Mouse (Mus musculus) stomach, embryonic 15.5 days (tissue): ENCODE results near the gene Trim11. TPM values are rescaled to one million over a fixed set of nuclear protein-coding genes. Genes with fewer than 3 reads are reported as not detected.

Source experiments
- ATAC-seq: fragments of 200-750 bp; cut with Nextera tagmentation; 2 replicates; pipeline ENCODE4 v1.8.0; 2017; ENCODE audit warnings: low read depth, moderate number of reproducible peaks, moderate TSS enrichment; ENCODE audit not compliant: insufficient read depth, low FRiP score
- H3K27ac ChIP-seq: fragments of 300-500 bp; sonication (generic); 2 replicates; pipeline ENCODE4 v1.5.1; 2015; ENCODE audit warnings: mild to moderate bottlenecking, inconsistent platforms
- H3K27me3 ChIP-seq: fragments of 300-500 bp; sonication (generic); replicated peaks from 2 replicates; pipeline ENCODE4 v1.6.1; 2015; ENCODE audit warnings: inconsistent platforms
- H3K36me3 ChIP-seq: fragments of 300-500 bp; sonication (generic); 2 replicates; pipeline ENCODE4 v1.6.1; 2015; ENCODE audit warnings: inconsistent platforms
- H3K4me1 ChIP-seq: fragments of 300-500 bp; sonication (generic); 2 replicates; pipeline ENCODE4 v1.6.1; 2015; ENCODE audit warnings: inconsistent platforms
- H3K4me2 ChIP-seq: fragments of 300-500 bp; sonication (generic); 2 replicates; pipeline ENCODE4 v1.6.1; 2015; ENCODE audit warnings: mild to moderate bottlenecking, inconsistent platforms
- H3K4me3 ChIP-seq: fragments of 300-500 bp; sonication (generic); replicated peaks from 2 replicates; pipeline ENCODE4 v1.5.1; 2015; ENCODE audit warnings: inconsistent platforms
- H3K9ac ChIP-seq: fragments of 300-500 bp; sonication (generic); 2 replicates; pipeline ENCODE4 v1.6.1; 2015; ENCODE audit warnings: inconsistent platforms
- H3K9me3 ChIP-seq: fragments of 300-500 bp; sonication (generic); 2 replicates; pipeline ENCODE4 v1.6.1; 2016; ENCODE audit warnings: inconsistent platforms
- WGBS: fragments of 180-500 bp; shearing (Covaris S2); methylation state at CpG from one replicate; pipeline ENCODE4 v1.1.7; 2015; 5-methylcytosine and 5-hydroxymethylcytosine counted together
- polyA plus RNA-seq: library from polyadenylated mRNA; unstranded; fragments of >200 nt; fragmentation: Nextera tagmentation; extraction: Ambion mirVana; gene quantifications from 2 replicates; pipeline ENCODE4 v1.2.1, GENCODE M21; 2015

Gene Trim11
- 17.9 and 19.1 TPM in 2 replicates for polyA plus RNA-seq

DNA sequence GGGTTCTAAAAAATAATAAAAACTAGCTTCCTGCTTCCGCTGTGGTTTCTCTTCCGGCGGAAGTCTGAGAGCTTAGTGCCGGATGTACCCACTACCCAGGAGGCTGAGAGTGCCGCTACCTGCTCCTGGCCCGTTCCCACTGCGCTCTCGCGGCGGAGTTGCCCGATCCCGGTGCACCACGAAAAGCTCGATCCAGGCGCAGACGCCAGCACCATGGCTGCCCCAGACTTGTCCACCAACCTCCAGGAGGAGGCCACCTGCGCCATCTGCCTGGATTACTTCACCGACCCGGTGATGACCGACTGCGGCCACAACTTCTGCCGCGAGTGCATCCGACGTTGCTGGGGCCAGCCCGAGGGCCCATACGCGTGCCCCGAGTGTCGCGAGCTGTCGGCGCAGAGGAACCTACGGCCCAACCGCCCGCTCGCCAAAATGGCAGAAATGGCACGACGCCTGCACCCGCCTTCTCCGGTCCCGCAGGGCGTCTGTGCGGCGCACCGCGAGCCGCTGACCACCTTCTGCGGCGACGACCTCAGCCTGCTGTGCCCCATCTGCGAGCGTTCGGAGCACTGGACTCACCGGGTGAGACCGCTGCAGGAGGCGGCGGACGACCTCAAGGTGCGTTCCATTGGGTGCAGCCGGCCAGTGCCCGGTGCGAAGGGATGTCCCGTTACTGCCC lies at the start of gene Trim11:
Trim11 (plus strand) TSS at position 67 of the 679 bp plus-strand sequence.
- peak within 1 kb of the TSS; percentile 91 for H3K4me3 ChIP-seq
- under 1% methylated on average over 64 of the region's 64 CpGs for WGBS
- H3K36me3 ChIP-seq = peaks cover 7% of the 10 kb centered on the region
- H3K27me3 ChIP-seq = no peaks in the 10 kb centered on the region
- peaks cover 30% of the 10 kb centered on the region for H3K4me1 ChIP-seq
- peak within 1 kb of the TSS; percentile 92 for H3K4me2 ChIP-seq
- H3K9ac ChIP-seq = peak within 1 kb of the TSS; percentile 91
- no peaks in the 10 kb centered on the region for H3K9me3 ChIP-seq
- H3K27ac ChIP-seq = peak within 1 kb of the TSS; percentile 74
- ATAC-seq = peak; percentile 74

DNA sequence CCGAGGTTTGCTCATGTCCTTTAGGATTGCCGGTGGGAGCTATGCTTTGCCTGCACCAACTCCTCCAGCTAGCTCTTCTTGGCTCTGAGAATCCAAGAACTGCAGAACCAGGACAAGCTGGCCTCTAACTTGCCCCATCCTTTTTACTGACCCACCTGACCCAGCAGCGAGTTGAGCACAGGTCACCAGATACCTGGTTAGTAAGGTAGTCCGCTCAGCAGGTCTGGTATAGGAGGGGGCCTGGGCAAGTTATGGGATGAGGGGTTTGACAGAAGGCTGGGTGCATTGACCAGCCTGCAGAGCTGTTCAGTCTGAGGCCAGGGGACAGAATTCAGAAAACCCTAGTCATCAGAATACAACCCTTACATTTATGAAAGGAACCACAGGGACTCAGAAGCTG lies 48.8 kb upstream of the Trim11 start:
- Histone ChIP-seq H3K27ac (no peak overlapping the region), H3K4me2 (no peak overlapping the region)

DNA sequence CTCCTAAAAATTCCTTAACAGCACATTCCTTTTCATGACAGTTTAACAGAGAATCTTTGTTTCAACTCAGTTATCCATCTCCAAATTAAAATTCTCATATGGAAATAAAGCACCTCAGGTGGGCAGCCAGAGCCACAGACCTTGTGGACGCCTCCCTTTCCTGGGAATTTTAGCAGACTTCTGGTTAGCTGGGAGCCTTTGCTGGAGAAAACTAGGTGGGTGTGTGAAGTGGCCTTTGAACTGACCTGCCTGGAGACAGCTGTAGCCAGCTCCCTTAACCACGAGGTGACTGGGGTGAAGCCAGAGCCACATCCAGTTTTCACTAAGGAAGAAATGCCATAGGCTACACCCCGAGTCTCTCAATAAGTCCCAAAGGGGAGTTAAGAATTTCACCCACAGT lies 48.3 kb upstream of the Trim11 start:
- Histone ChIP-seq H3K4me2 (no peak overlapping the region), H3K9ac (no peak overlapping the region), H3K4me1 (peaks cover 6% of the 10 kb centered on the region; the same call in 1 of the 2 replicates), H3K9me3 (no peaks in the 10 kb centered on the region), H3K36me3 (peaks cover 32% of the 10 kb centered on the region), H3K27ac (no peak overlapping the region), H3K27me3 (no peaks in the 10 kb centered on the region), H3K4me3 (no peak overlapping the region)
- ATAC-seq = no peak
- WGBS = 38% methylated on average over 3 of the region's 3 CpGs

More for the DNA sequence above, 48.8 kb upstream of the Trim11 start:
- Histone ChIP-seq H3K4me3 (no peak overlapping the region), H3K27me3 (no peaks in the 10 kb centered on the region), H3K9ac (no peak overlapping the region), H3K4me1 (peaks cover 6% of the 10 kb centered on the region; the same call in 1 of the 2 replicates), H3K36me3 (peaks cover 31% of the 10 kb centered on the region), H3K9me3 (no peaks in the 10 kb centered on the region)
- WGBS = 67% methylated on average over 4 of the region's 4 CpGs
- ATAC-seq = no peak

DNA sequence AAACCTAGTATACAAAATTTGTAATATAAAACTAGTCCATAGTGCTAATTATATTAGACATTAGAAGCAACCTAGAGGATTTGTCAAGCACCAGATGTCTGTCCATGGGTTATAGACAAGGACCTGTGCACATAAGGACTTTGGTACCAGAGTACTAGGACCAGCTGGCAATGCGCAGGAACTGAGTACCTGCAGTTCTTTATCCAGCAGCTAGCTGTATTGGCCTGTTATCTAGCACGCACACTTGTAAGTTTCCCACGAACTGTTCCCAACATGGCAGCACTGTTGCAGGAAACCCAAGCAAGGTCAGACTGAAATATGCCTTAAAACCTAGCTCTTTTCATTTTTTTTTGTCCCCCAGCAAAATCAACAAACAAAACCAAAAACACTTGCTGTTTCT lies 47.6 kb upstream of the Trim11 start:
- H3K4me3 ChIP-seq = no peak overlapping the region
- no peaks in the 10 kb centered on the region for H3K27me3 ChIP-seq
- no peak overlapping the region for H3K27ac ChIP-seq
- WGBS = 87% methylated on average over 3 of the region's 3 CpGs
- H3K4me1 ChIP-seq = peaks cover 6% of the 10 kb centered on the region; the same call in 1 of the 2 replicates
- H3K4me2 ChIP-seq = no peak overlapping the region
- peaks cover 32% of the 10 kb centered on the region for H3K36me3 ChIP-seq
- H3K9me3 ChIP-seq = no peaks in the 10 kb centered on the region
- H3K9ac ChIP-seq = no peak overlapping the region
- no peak for ATAC-seq

DNA sequence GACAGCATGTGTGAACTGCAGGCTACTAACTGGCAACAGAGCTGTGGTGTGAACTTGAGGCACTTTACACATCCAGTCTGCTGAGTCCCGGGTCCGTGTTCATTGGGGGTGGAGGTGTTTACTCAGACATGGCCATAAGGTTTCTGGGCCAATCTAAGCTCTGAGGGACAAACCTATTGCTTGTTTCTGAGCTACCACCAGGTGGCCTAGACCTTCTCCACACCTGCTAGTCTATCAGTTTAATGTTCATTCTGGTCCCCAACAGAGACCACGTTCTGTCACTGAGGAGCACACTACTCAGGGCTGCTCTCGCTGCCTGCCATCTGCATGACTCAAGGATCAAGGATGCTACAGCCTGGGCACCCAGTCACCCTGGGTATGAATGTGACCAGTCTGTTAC lies 46.3 kb upstream of the Trim11 start:
- peaks cover 40% of the 10 kb centered on the region for H3K36me3 ChIP-seq
- H3K27me3 ChIP-seq = no peaks in the 10 kb centered on the region
- no peak for ATAC-seq
- no peaks in the 10 kb centered on the region for H3K9me3 ChIP-seq
- no peak overlapping the region for H3K4me3 ChIP-seq
- peaks cover 6% of the 10 kb centered on the region; the same call in 1 of the 2 replicates for H3K4me1 ChIP-seq
- no peak overlapping the region for H3K27ac ChIP-seq
- 68% methylated on average over 4 of the region's 4 CpGs for WGBS
- H3K4me2 ChIP-seq = no peak overlapping the region
- H3K9ac ChIP-seq = no peak overlapping the region

DNA sequence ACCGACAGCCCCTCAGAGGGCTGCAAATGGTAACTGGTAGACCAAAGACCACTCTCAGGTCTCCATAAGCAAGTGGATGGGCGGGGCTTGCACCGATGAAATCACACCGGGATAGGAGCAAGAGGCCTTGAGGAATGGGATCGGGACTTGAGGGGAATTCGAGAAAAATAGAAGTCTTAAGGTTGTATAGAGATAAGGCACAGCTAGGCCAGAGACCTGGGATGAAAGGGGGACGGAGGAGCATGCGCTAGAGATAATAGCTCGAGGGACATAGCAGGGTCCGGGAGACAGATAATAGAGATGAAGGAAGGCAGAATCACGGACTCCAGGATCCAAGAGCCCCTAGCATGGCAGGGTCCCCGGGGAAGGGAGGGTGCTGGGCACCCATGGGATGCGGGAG lies 40.0 kb upstream of the Trim11 start:
- Histone ChIP-seq H3K4me2 (peak overlapping the region; percentile 89), H3K9me3 (no peaks in the 10 kb centered on the region), H3K36me3 (peaks cover 21% of the 10 kb centered on the region), H3K4me3 (peak overlapping the region; percentile 97), H3K27me3 (no peaks in the 10 kb centered on the region), H3K27ac (peak overlapping the region; percentile 95), H3K4me1 (peaks cover 17% of the 10 kb centered on the region), H3K9ac (peak overlapping the region; percentile 90)
- no peak; the same call in none of the 2 replicates for ATAC-seq
- WGBS = under 1% methylated on average over 13 of the region's 13 CpGs

DNA sequence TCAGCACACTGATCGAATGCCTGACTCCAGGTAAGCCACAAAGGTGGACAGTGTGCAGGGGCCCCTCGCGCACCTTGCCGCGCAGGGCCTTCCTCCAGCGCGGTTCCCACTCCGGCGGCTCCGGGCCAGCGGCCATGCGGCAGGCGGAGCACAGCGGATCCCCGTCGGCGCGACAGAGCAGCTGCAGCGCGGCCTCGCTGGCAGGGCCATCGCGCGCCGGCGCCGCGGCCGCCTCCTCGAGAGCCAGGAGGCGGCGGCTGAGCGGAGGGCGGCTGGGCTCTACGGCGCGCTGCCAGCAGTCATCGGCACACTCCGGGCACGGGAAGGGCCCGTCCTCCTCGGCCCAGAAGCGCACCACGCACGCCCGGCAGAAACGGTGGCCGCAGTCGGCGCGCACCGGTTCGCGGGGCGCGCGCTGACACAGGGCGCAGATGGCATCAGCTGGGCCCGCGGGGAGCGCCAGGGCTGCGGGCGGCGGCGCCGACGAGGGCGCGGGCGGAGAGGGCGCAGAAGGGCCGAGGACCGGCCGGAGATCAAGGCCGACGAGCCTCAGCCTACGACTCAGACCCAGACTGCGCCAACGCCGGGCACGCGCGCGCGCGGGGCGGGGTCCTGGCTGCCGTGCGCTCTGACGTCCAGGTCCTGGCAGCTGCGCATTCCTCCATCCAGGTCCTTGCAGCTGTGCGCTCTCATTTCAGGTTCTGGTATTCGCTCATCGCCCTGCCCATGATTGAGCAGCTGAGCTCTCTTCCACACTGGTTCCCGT lies 39.4 kb upstream of the Trim11 start, which contains the start of gene Rnf187:
Rnf187 (minus strand) TSS at position 595 of the 766 bp plus-strand sequence.
- H3K4me3 ChIP-seq = peak within 1 kb of the TSS; percentile 97
- H3K4me1 ChIP-seq = peaks cover 17% of the 10 kb centered on the region
- ATAC-seq = peak; percentile 97
- WGBS = under 1% methylated on average over 92 of the region's 95 CpGs
- peaks cover 15% of the 10 kb centered on the region for H3K36me3 ChIP-seq
- H3K27me3 ChIP-seq = no peaks in the 10 kb centered on the region
- H3K9me3 ChIP-seq = no peaks in the 10 kb centered on the region
- peak within 1 kb of the TSS; percentile 90 for H3K9ac ChIP-seq
- peak within 1 kb of the TSS; percentile 95 for H3K27ac ChIP-seq
- H3K4me2 ChIP-seq = peak within 1 kb of the TSS; percentile 89

DNA sequence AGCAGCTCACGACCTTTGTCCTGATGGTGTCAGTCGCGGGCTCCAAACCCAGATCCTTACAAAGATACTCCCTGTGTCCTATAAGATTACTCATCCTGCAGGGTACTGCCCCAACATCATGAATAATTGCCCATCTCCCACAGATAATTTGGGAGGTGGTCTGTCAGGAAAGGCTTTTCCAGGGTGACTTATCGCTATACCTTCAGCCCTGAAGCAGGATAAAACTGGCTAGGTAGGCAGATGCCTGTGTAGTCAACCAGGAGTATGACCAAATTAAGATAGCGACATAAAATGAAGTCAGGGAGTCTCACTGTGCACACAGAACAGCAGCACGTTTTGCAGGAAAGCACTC lies 38.8 kb upstream of the Trim11 start:
- H3K27ac ChIP-seq = peak overlapping the region; percentile 95; the same call in 1 of the 2 replicates
- no peaks in the 10 kb centered on the region for H3K27me3 ChIP-seq
- ATAC-seq = no peak
- H3K4me3 ChIP-seq = peak overlapping the region; percentile 97
- no peaks in the 10 kb centered on the region for H3K9me3 ChIP-seq
- H3K9ac ChIP-seq = peak overlapping the region; percentile 90
- H3K36me3 ChIP-seq = peaks cover 9% of the 10 kb centered on the region; the same call in 1 of the 2 replicates
- peak overlapping the region; percentile 89 for H3K4me2 ChIP-seq
- 10% methylated on average over 6 of the region's 6 CpGs for WGBS
- peaks cover 17% of the 10 kb centered on the region for H3K4me1 ChIP-seq

DNA sequence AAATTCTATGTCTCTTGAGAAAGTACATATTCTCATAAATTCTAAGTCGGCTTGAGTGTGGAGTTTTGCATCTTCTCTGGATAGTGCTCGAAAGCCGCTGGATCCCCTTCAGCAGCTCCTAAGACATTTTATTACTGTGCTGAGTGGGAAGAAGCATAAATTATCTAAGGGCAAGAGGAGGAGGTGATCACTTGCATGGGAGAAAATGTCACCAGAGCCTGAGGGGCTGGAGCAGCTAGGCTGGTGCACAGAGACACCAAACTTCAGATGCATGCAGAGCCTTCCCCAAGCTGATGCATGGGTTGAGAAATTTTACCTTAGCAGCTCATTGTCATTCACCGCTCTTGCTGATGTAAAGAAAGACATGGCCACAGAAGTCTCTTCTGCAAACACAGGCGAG lies 33.8 kb upstream of the Trim11 start:
- 76% methylated on average over 5 of the region's 5 CpGs for WGBS
- no peak overlapping the region for H3K27ac ChIP-seq

DNA sequence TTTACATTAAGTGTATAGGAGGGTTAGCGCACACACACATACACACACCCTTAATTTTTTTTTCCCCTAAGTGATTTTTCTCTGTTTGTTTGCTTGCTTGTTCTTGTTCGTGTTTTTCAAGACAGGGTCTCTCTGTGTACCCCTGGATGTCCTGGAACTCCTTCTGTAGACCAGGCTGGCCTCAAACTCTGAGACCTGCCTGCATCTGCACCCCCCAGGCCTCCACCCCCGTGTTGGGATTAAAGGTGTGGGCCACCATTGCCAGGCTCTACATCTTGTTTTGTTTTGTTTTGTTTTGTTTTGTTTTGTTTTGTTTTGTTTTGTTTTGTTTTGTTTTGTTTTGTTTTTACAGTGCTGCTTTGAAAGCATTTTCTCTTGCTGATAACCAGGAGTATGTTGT lies 30.6 kb upstream of the Trim11 start:
- Histone ChIP-seq H3K27me3 (no peaks in the 10 kb centered on the region), H3K27ac (no peak overlapping the region), H3K9me3 (no peaks in the 10 kb centered on the region), H3K36me3 (no peaks in the 10 kb centered on the region), H3K9ac (no peak overlapping the region), H3K4me3 (no peak overlapping the region), H3K4me2 (no peak overlapping the region), H3K4me1 (0 out of 2 replicates have a peak, but pooled peaks cover 6% of the 10 kb centered on the region)
- 70% methylated on average over 3 of the region's 3 CpGs for WGBS
- no peak for ATAC-seq

More for the DNA sequence above, 33.8 kb upstream of the Trim11 start:
- Histone ChIP-seq H3K36me3 (no peaks in the 10 kb centered on the region), H3K4me1 (peaks cover 7% of the 10 kb centered on the region; the same call in 1 of the 2 replicates), H3K27me3 (no peaks in the 10 kb centered on the region), H3K4me2 (no peak overlapping the region), H3K9me3 (no peaks in the 10 kb centered on the region), H3K9ac (no peak overlapping the region), H3K4me3 (no peak overlapping the region)
- no peak for ATAC-seq

DNA sequence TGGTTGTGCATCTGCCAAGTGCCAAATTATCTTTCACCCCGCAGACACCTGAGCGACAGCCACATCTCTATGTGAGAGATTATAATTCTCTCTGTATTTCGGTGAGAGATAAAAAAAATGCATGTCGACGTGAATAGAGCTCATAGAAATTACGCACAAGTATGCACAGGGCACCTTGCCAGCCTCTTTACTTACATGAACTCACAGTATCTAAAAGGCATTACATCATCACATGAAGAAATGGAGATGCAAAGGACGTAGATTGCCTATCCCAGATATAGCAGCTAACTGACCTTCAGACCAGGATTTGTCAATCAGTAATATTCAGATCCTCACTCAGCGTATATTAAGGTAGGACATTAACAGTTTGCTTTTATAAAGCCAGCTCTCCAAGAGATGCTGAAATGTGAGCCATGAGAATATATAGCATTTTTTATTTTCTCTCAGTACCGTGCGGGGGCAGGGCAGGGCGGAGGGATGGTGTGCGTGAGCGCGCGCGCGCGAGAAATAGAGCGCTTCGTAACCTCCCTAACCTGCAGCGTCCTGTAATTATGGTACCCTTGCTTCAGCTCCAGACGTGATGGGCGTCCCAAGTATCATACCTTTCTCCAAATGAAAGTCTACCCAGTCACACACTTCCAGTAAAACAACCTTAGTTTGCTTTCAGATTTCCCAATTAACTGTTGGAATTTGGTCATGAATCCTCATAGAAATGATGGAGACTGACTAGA lies 29.9 kb upstream of the Trim11 start:
- peak overlapping the region; percentile 69 for H3K4me2 ChIP-seq
- ATAC-seq = peak; percentile 29; the same call in 1 of the 2 replicates
- no peaks in the 10 kb centered on the region for H3K9me3 ChIP-seq
- 0 out of 2 replicates have a peak, but pooled peaks cover 6% of the 10 kb centered on the region for H3K4me1 ChIP-seq
- H3K36me3 ChIP-seq = no peaks in the 10 kb centered on the region
- peak overlapping the region; percentile 46 for H3K4me3 ChIP-seq
- 12% methylated on average over 23 of the region's 23 CpGs for WGBS
- peak overlapping the region; percentile 89 for H3K27ac ChIP-seq
- 0 out of 2 replicates have a peak overlapping the region, but pooled peaks have one; percentile 2 for H3K9ac ChIP-seq
- no peaks in the 10 kb centered on the region for H3K27me3 ChIP-seq
